Mouse (Mus musculus) forebrain, embryonic 11.5 days (tissue): ENCODE data around the gene Ercc1. TPM values are rescaled to one million over a fixed set of nuclear protein-coding genes. Genes with fewer than 3 reads are reported as not detected.

Source experiments
- ATAC-seq: fragments of 200-750 bp; cut with Nextera tagmentation; replicated peaks from 2 replicates; pipeline ENCODE4 v1.8.0; 2017; ENCODE audit warnings: moderate TSS enrichment; ENCODE audit not compliant: low FRiP score
- DNase-seq: peaks from one replicate; pipeline ENCODE4 v3.0.0-alpha.2; 2017; ENCODE audit warnings: low spot score
- H3K27ac ChIP-seq: fragments of 300-500 bp; sonication (generic); 2 replicates; pipeline ENCODE4 v1.5.1; 2014; ENCODE audit warnings: low read depth, low read length
- H3K27me3 ChIP-seq: fragments of 300-500 bp; sonication (generic); 2 replicates; pipeline ENCODE4 v1.6.1; 2014; ENCODE audit warnings: mild to moderate bottlenecking, low read length, mixed read lengths; ENCODE audit not compliant: control insufficient read depth, insufficient read depth
- H3K36me3 ChIP-seq: fragments of 300-500 bp; sonication (generic); 2 replicates; pipeline ENCODE4 v1.6.1; 2014; ENCODE audit warnings: mild to moderate bottlenecking, low read length, moderate library complexity, mixed read lengths; ENCODE audit not compliant: control insufficient read depth, insufficient read depth
- H3K4me1 ChIP-seq: fragments of 300-500 bp; sonication (generic); replicated peaks from 2 replicates; pipeline ENCODE4 v1.6.1; 2014; ENCODE audit warnings: low read length, mixed read lengths; ENCODE audit not compliant: control insufficient read depth, insufficient read depth
- H3K4me2 ChIP-seq: fragments of 300-500 bp; sonication (generic); 2 replicates; pipeline ENCODE4 v1.6.1; 2014; ENCODE audit warnings: low read depth, mild to moderate bottlenecking, low read length, moderate library complexity, mixed read lengths; ENCODE audit not compliant: severe bottlenecking
- H3K4me3 ChIP-seq: fragments of 300-500 bp; sonication (generic); 2 replicates; pipeline ENCODE4 v1.5.1; 2014; ENCODE audit warnings: low read depth, low read length
- H3K9ac ChIP-seq: fragments of 300-500 bp; sonication (generic); 2 replicates; pipeline ENCODE4 v1.6.1; 2014; ENCODE audit warnings: low read length
- H3K9me3 ChIP-seq: fragments of 300-500 bp; sonication (generic); 2 replicates; pipeline ENCODE4 v1.6.1; 2016; ENCODE audit warnings: low read length, mixed read lengths; ENCODE audit not compliant: control insufficient read depth
- WGBS: fragments of 180-500 bp; shearing (Covaris S2); extraction: QIAGEN DNeasy Blood & Tissue Kit; methylation state at CpG from one replicate; pipeline ENCODE4 v1.1.7; 2014; 5-methylcytosine and 5-hydroxymethylcytosine counted together
- polyA plus RNA-seq: library from polyadenylated mRNA; unstranded; fragments of >200 nt; fragmentation: Nextera tagmentation; extraction: Ambion mirVana; gene quantifications from 2 replicates; pipeline ENCODE4 v1.2.1, GENCODE M21; 2014

Ercc1 gene
- polyA plus RNA-seq, 1 experiment from 2014 or later: 94.4 TPM

- no peaks in the 10 kb centered on the region for H3K36me3 ChIP-seq
- H3K4me1 ChIP-seq: 0 out of 2 replicates have a peak, but pooled peaks cover 2% of the 10 kb centered on the region
- DNase-seq (no peak), ATAC-seq (no peak)
- 86% methylated on average over 2 of the region's 2 CpGs for WGBS
- H3K9ac ChIP-seq: no peak overlapping the region
- no peak overlapping the region for H3K27ac ChIP-seq
- no peak overlapping the region for H3K4me3 ChIP-seq
- no peaks in the 10 kb centered on the region for H3K9me3 ChIP-seq
- peaks cover 4% of the 10 kb centered on the region; the same call in 1 of the 2 replicates for H3K27me3 ChIP-seq
- no peak overlapping the region for H3K4me2 ChIP-seq
Observed at GRCm38 (mm10) chr7:19373367-19373766, 28.8 kb downstream of the Ercc1 start.

GRCm38 (mm10) chr7:19375368-19375767 is 30.8 kb downstream of the Ercc1 start:
- no peaks in the 10 kb centered on the region for H3K36me3 ChIP-seq
- no peaks in the 10 kb centered on the region for H3K4me1 ChIP-seq
- no peak for DNase-seq

GRCm38 (mm10) chr7:19376019-19376418 is 31.4 kb downstream of the Ercc1 start:
- WGBS: 86% methylated on average over 4 of the region's 4 CpGs
- no peaks in the 10 kb centered on the region for H3K36me3 ChIP-seq
- no peak overlapping the region for H3K4me3 ChIP-seq

More at GRCm38 (mm10) chr7:19375368-19375767, 30.8 kb downstream of the Ercc1 start:
- H3K27me3 ChIP-seq: no peaks in the 10 kb centered on the region
- no peak overlapping the region for H3K4me3 ChIP-seq
- 87% methylated on average over 18 of the region's 18 CpGs for WGBS
- no peak overlapping the region for H3K27ac ChIP-seq
- H3K9ac ChIP-seq: no peak overlapping the region
- H3K4me2 ChIP-seq: no peak overlapping the region
- ATAC-seq: no peak
- H3K9me3 ChIP-seq: no peaks in the 10 kb centered on the region

DNA sequence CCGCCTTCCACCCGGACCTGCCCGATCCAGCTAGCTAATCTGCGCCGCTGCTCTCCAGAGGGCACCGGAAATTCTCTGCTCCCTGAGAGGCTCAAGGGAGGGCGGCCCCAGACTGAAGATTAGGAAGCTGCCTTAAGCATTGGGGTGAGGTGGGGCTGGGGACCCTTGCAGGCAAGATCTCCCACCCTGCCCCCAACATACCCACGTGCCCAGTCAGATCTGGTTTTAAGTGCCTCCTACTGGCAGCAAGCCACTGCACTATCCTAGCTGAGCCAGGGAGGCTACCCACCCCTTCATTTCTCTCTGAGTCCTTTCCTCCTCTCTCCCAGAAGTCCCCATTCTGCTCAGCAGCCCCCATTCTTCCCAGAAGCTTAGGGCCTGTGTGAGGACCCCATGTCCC is 33.5 kb downstream of the Ercc1 start:
- Histone ChIP-seq H3K9me3 (no peaks in the 10 kb centered on the region), H3K9ac (no peak overlapping the region), H3K4me1 (no peaks in the 10 kb centered on the region; the same call in 1 of the 2 replicates), H3K36me3 (no peaks in the 10 kb centered on the region), H3K27ac (no peak overlapping the region), H3K4me2 (no peak overlapping the region), H3K27me3 (no peaks in the 10 kb centered on the region), H3K4me3 (no peak overlapping the region)
- 74% methylated on average over 8 of the region's 8 CpGs for WGBS
- DNase-seq (no peak), ATAC-seq (no peak)

More at GRCm38 (mm10) chr7:19376019-19376418, 31.4 kb downstream of the Ercc1 start:
- Histone ChIP-seq H3K4me1 (no peaks in the 10 kb centered on the region), H3K9ac (no peak overlapping the region), H3K9me3 (no peaks in the 10 kb centered on the region), H3K27ac (no peak overlapping the region), H3K4me2 (no peak overlapping the region), H3K27me3 (no peaks in the 10 kb centered on the region)
- no peak for DNase-seq
- no peak for ATAC-seq

DNA sequence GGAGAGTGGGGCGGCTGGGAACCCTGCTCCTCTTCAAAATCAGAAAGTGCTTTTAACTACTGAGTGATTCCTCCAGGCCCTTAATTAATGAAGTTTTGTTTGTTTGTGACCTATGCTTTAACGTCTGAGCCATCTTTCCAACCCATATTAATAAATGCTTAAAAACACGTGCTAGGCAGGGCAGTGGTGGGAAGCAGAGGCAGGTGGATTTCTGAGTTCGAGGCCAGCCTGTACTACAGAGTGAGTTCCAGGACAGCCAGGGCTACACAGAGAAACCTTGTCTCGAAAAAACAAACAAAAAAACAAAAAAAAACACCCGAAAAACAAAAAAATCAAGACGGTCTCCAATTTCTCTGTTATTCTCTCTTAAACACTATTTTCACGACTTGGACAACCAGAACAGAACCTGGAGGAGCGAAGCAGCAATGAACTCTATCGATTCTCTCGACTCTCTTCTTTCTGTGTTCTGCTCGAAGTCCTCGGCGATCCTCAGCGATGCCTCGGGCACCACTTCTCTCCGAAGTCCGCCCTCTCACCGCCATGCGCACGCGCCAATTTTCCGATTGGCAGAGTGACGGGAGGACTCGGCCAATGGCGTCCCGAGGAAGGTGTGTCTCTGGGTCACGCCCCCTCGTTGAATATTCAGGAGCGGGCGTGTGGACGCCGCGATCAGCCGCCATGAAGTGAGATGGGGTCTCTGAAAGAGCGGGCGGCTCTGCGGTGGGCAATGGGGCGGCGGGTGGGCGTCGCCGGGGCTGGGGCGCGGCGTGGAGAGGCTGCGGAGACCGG is 37.0 kb downstream of the Ercc1 start, which contains the start of gene Ercc2:
Gene Ercc2 (plus strand): TSS at position 634 of the 789 bp plus-strand sequence.
- Histone ChIP-seq H3K27ac (peak within 1 kb of the TSS; percentile 7; the same call in 1 of the 2 replicates), H3K4me3 (peak within 1 kb of the TSS; percentile 67), H3K9me3 (no peaks in the 10 kb centered on the region), H3K4me1 (peaks cover 3% of the 10 kb centered on the region; the same call in 1 of the 2 replicates), H3K27me3 (no peaks in the 10 kb centered on the region), H3K4me2 (peak within 1 kb of the TSS; percentile 73), H3K36me3 (peaks cover under 1% of the 10 kb centered on the region), H3K9ac (peak within 1 kb of the TSS; percentile 75)
- ATAC-seq: peak; percentile 96
- WGBS: 8% methylated on average over 43 of the region's 48 CpGs
- peak; percentile 99 for DNase-seq

- H3K4me1 ChIP-seq: peaks cover 3% of the 10 kb centered on the region; the same call in 1 of the 2 replicates
- under 1% methylated on average over 20 of the region's 37 CpGs for WGBS
- peak overlapping the region; percentile 67 for H3K4me3 ChIP-seq
- ATAC-seq: no peak; the same call in 1 of the 2 replicates
- H3K9me3 ChIP-seq: no peaks in the 10 kb centered on the region
- peak overlapping the region; percentile 73 for H3K4me2 ChIP-seq
- peaks cover 5% of the 10 kb centered on the region for H3K36me3 ChIP-seq
- no peaks in the 10 kb centered on the region for H3K27me3 ChIP-seq
- H3K27ac ChIP-seq: peak overlapping the region; percentile 7; the same call in 1 of the 2 replicates
- DNase-seq: no peak
- peak overlapping the region; percentile 75 for H3K9ac ChIP-seq
Observed at GRCm38 (mm10) chr7:19382166-19382541, 37.6 kb downstream of the Ercc1 start.

- no peak overlapping the region for H3K4me2 ChIP-seq
- ATAC-seq (no peak), DNase-seq (no peak)
- no peak overlapping the region for H3K9ac ChIP-seq
- H3K9me3 ChIP-seq: no peaks in the 10 kb centered on the region
- peaks cover 3% of the 10 kb centered on the region; the same call in 1 of the 2 replicates for H3K4me1 ChIP-seq
- WGBS: 85% methylated on average over 9 of the region's 9 CpGs
- no peak overlapping the region for H3K4me3 ChIP-seq
- H3K36me3 ChIP-seq: peaks cover 11% of the 10 kb centered on the region
- H3K27me3 ChIP-seq: no peaks in the 10 kb centered on the region
- H3K27ac ChIP-seq: no peak overlapping the region
Observed at GRCm38 (mm10) chr7:19383708-19384107, 39.1 kb downstream of the Ercc1 start.

DNA sequence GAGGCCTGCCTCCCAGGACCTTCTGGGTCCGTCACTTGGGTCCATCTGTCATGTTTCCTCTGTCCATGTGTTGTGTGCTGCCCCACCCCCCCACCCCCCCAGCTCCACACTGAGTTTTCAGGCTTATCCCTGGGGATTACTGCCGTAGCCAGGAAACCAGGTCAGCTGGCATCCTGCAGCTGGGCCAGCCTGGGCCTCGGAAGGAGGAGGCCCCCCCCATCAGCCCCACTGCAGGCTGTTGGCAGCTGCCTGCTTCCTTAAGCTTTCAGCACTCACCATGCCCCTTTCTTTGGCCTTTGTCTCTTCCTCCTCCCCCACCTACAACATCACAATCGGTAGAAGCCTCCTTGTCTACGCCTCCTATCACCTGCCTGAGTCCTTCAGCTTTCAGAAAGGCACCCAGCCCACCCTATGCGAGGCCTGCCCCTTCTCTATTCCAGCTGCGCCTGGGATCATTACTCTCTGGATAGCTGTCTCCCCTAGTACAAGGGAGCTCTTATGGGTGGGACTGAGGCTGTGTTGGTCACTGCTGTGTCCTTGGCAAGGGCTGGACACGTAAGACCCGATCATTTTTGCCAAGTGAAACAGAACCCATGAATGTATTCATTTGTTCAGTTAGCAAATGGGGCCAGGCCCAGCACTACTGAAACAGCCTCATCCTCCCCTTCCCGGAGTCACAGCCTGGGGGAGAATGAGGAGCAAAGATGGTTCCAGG is 44.3 kb downstream of the Ercc1 start:
- 77% methylated on average over 10 of the region's 10 CpGs for WGBS
- Histone ChIP-seq H3K4me3 (no peak overlapping the region), H3K9me3 (no peaks in the 10 kb centered on the region), H3K4me2 (no peak overlapping the region), H3K9ac (no peak overlapping the region), H3K4me1 (no peaks in the 10 kb centered on the region; the same call in 1 of the 2 replicates), H3K36me3 (peaks cover 24% of the 10 kb centered on the region), H3K27ac (peak overlapping the region; percentile 39; the same call in 1 of the 2 replicates), H3K27me3 (no peaks in the 10 kb centered on the region)
- DNase-seq (no peak), ATAC-seq (no peak)
